Mouse (Mus musculus): ENCODE data around the gene Atp2b1.

- no peak for TF ChIP-seq CTCF (IDR thresholded peaks at IDR 0.05; ENCODE audit: control insufficient read depth, insufficient read depth, low read length)
- TF ChIP-seq POLR2A (IDR thresholded peaks at IDR 0.05; ENCODE audit: borderline replicate concordance, control insufficient read depth, low read depth, low read length), result no peak
Observed at GRCm38 (mm10) chr10:98878636-98879035, 35.6 kb upstream of the Atp2b1 start.

All from bone marrow, adult 2 months (tissue).